Mouse (Mus musculus): Measurements from ENCODE around the gene Pcolce.

DNA sequence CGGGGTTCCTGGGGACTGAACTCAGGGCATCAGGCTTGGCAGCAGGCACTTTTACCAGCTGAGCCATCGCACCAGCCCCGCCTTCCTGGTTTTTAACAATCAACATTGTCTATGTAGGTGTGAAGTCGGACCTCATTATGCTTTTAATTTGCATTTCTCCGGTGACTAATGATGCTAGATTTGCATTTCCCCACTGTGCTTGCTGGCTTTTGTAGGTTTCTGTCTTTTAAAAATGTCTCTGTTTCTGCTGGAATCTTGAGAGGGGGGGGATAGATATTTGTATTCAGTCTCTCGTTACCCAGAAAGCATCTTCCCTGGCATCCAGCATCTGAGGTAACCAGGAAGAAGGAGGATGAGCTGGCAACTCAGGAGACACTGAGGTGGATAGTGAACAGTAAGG, 52.0 kb downstream of the Pcolce start:
- no peak for TF ChIP-seq CTCF (IDR thresholded peaks at IDR 0.05; ENCODE audit: low read depth)
- no peak for TF ChIP-seq EP300 (IDR thresholded peaks at IDR 0.05; ENCODE audit: low read depth)

Measured in liver, embryonic 14.5 days (tissue).